Mouse (Mus musculus): ENCODE measurements at regions not wholly inside any gene's neighbourhood (a gene's known extent, or its start where the extent isn't known, plus 50 kb on each side); places are given as distances from the start of the nearest gene placed in this dataset.

DNA sequence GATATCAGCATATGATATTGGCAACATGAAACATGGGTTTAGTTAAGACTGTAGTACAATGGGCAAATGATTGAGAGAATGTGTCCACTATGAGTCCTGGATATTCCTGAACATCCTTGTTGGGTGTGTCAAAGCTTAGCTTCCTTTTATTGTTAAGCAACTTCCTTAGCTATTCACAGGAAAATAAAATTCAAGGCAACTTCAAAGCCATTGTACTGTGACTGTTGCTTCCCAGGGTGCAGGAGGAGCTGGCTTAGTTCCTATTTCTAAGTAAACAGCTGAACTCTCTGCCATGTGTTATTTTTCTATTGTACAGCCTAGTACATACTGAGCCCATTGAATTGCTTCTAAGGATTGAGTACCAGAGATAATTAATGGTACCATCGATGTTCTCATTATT lies 87.0 kb upstream of the Htr2a start:
- no peak for ATAC-seq (ENCODE audit: insufficient number of reproducible peaks, low FRiP score, low TSS enrichment)

DNA sequence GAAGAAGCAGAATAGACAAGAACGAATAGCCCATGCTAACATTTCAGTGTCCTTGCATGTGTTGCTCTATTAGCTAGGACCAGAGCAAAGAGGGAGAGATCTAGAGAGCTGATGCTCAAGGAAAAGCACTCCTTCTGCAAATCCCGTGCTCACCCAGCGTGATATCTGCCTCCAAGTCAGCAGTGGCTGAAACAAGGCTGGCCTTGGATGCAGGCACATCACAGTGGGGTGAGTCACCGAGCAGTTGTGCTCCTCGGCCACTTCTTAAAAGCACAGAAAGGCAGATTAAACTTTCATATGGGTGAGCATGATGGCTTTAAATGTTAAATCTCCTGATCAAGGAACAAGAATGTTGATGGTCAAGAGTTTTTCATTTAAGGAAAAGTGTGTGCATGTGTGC lies 82.3 kb upstream of the Htr2a start:
- no peak for ATAC-seq (ENCODE audit: insufficient number of reproducible peaks, low FRiP score, low TSS enrichment)
